Mouse (Mus musculus) natural killer cell, adult 2 months (primary cell): ENCODE measurements around the gene Smarcd2.

Experiments
- DNase-seq, 2 experiments: peaks; one replicate each; pipeline ENCODE4 v3.0.0; 2022; ENCODE audit warnings: low spot score in 2 of 2

Smarcd2 gene

DNA sequence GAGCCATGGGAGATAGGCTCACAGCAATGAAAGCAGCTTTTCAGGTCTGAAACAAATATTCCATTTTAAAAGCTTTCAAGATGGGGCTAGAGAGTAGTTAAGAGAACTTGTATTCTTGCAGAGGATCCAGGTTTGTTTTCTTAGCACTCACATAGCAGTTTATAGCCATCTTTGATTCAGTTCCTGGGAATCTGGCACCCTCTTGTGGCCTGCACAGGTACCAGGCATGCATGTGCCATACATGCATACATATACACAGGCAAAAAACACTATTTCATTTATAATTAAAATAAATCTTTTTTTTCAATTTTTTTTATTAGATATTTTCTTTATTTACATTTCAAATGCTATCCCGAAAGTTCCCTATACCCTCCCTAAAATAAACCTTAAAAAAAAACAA is 25.9 kb downstream of the Smarcd2 start:
- peak in 1 of 2 experiments; percentile 30 for DNase-seq

GRCm38 (mm10) chr11:106233978-106234377 is 38.8 kb downstream of the Smarcd2 start:
- DNase-seq = peak; percentile 11 to 16

- no peak for DNase-seq
Measured at GRCm38 (mm10) chr11:106220603-106221002, 52.2 kb downstream of the Smarcd2 start.

DNA sequence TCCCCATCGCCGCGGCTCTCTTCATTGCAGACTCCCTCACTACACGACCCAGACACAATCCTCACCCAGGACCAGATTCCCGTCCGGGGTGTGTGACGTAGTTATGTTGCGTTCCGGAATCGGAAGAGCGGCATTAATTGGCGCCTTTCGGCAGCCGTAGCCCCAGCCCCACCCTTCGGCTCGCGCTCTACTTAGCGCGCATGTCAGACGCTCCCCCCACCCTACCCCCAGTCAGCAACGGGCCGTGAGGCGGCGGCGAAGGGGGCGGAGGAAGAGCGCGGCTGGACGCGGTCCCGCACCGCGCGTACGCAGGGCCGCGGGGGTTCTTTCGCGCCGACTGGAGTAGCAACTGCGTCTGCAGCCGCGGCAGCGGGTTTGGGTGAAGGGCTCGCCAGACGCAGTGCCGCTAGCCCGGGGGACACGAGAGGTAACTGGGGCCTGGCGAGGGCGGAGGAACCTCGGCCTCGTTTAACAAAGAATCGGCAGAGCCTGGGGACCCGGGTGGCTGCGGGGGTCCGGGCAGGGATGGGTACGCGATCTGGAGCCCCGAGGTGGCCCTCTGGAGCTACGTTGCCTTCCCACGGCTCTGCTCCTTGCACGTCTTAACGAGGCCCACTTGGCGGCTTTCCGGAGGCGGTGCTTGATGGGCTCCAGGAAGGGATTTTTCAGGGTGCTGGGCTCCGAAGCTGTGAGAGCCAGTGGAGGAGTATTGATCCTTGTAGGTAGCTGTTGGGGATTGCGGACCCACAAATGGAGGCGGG is 55.9 kb downstream of the Smarcd2 start, which contains the start of gene Ddx42:
Ddx42 (plus strand) TSS at position 197 of the 761 bp plus-strand sequence.
- DNase-seq = peak; percentile 86 to 89

GRCm38 (mm10) chr11:106215927-106216729 is 56.6 kb downstream of the Smarcd2 start, which contains the start of gene Ccdc47:
Gene Ccdc47 (minus strand): TSS chr11:106216344.
- DNase-seq = peak; percentile 94 to 96

- DNase-seq = no peak
Measured at GRCm38 (mm10) chr11:106215450-106215859, 57.3 kb downstream of the Smarcd2 start.

DNA sequence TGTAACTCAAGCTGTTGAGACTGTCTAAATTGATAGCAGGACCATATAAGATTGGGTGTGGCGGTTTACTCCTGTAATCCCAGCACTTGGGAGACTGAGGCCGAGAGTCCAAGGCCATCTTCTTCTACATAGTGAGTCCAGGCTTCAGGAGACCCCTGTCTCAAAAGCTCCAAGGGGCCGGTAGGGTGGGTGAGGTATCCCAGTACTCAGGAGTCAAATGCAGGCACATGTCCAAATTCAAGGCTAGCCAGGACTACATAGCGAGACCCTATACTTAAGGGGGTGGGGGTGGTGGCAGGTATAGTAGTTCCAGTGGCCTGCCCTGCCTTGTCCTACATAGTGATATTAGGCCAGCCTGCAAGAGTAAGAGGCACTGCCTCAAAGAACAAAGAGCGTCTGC is 57.9 kb downstream of the Smarcd2 start:
- DNase-seq = no peak
